Mouse (Mus musculus): ENCODE measurements around the gene Ube4b. TPM values are rescaled to one million over a fixed set of nuclear protein-coding genes. Genes with fewer than 3 reads are reported as not detected.
A peak's percentile ranks its signal among the peaks of the same experiment; 100 is the strongest.

The Ube4b gene
- polyA plus RNA-seq, 1 experiment, result 110 TPM

GRCm38 (mm10) chr4:149400878-149401590 lies 25.5 kb downstream of the Ube4b start:
- Histone ChIP-seq H3K4me3 (ENCODE audit: control insufficient read depth, insufficient read depth, low read length) (no peak overlapping the region), H3K27ac (ENCODE audit: control insufficient read depth, insufficient read depth, low read length) (peak overlapping the region; percentile 50; the same call in 1 of the 2 replicates), H3K4me1 (replicated peaks; ENCODE audit: control insufficient read depth, insufficient read depth, low read length) (peaks cover 23% of the 10 kb centered on the region), H3K27me3 (ENCODE audit: control insufficient read depth, insufficient read depth, low read length) (no peaks in the 10 kb centered on the region), H3K36me3 (ENCODE audit: control insufficient read depth, insufficient read depth, low read length) (peaks cover 8% of the 10 kb centered on the region; the same call in 1 of the 2 replicates)
- no peak for TF ChIP-seq POLR2A (IDR thresholded peaks at IDR 0.05; ENCODE audit: control insufficient read depth, extremely low read depth, insufficient read depth, low read length, poor library complexity)
- no peak for TF ChIP-seq CTCF (IDR thresholded peaks at IDR 0.05; ENCODE audit: borderline replicate concordance, control insufficient read depth, extremely low read depth, insufficient read depth, low read length, poor library complexity)
- 40% methylated on average over 12 of the region's 12 CpGs for WGBS
- DNase-seq, result peak; percentile 33

DNA sequence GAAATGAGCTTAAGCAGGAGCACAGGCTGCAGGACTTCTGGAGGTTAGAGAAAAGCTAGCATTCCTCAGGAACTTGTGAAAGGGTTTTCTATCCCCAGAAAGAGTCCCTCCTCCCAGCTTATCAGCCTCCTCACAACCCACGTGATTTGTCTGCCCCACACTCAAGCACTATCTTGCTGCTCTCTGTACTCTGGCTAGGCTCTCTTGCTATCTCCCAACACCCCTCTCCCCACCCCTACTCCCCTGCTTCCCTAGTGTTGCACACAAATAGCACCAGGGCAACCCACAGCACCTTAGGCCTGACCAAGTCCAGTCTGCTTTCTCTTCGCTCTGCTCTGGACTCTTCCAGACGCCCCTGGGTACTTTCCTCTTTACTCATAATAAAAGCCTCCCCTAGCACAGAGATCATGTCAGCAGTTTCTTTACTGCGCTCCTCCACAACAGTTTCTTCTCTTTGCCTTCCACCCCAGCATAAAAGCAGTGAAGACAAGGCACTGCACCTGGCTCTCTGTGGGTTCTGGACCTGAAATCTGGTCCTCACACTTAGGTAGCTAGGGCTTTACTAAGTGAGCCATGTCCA lies 27.1 kb downstream of the Ube4b start:
- H3K27me3 ChIP-seq (ENCODE audit: control insufficient read depth, insufficient read depth, low read length), result no peaks in the 10 kb centered on the region
- H3K36me3 ChIP-seq (ENCODE audit: control insufficient read depth, insufficient read depth, low read length), result peaks cover 8% of the 10 kb centered on the region; the same call in 1 of the 2 replicates
- H3K4me3 ChIP-seq (ENCODE audit: control insufficient read depth, insufficient read depth, low read length), result no peak overlapping the region
- no peak for DNase-seq
- 87% methylated on average over 4 of the region's 4 CpGs for whole genome bisulfite sequencing
- no peak overlapping the region for H3K27ac ChIP-seq (ENCODE audit: control insufficient read depth, insufficient read depth, low read length)
- no peak for TF ChIP-seq POLR2A (IDR thresholded peaks at IDR 0.05; ENCODE audit: control insufficient read depth, extremely low read depth, insufficient read depth, low read length, poor library complexity)
- TF ChIP-seq CTCF (IDR thresholded peaks at IDR 0.05; ENCODE audit: borderline replicate concordance, control insufficient read depth, extremely low read depth, insufficient read depth, low read length, poor library complexity), result no peak
- H3K4me1 ChIP-seq (replicated peaks; ENCODE audit: control insufficient read depth, insufficient read depth, low read length), result peaks cover 23% of the 10 kb centered on the region

GRCm38 (mm10) chr4:149398181-149398735 lies 28.3 kb downstream of the Ube4b start:
- Histone ChIP-seq H3K4me1 (replicated peaks; ENCODE audit: control insufficient read depth, insufficient read depth, low read length) (peaks cover 19% of the 10 kb centered on the region), H3K27ac (ENCODE audit: control insufficient read depth, insufficient read depth, low read length) (no peak overlapping the region), H3K4me3 (ENCODE audit: control insufficient read depth, insufficient read depth, low read length) (no peak overlapping the region), H3K27me3 (ENCODE audit: control insufficient read depth, insufficient read depth, low read length) (no peaks in the 10 kb centered on the region), H3K36me3 (ENCODE audit: control insufficient read depth, insufficient read depth, low read length) (peaks cover 8% of the 10 kb centered on the region; the same call in 1 of the 2 replicates)
- no peak for DNase-seq
- TF ChIP-seq CTCF (IDR thresholded peaks at IDR 0.05; ENCODE audit: borderline replicate concordance, control insufficient read depth, extremely low read depth, insufficient read depth, low read length, poor library complexity) (no peak), POLR2A (IDR thresholded peaks at IDR 0.05; ENCODE audit: control insufficient read depth, extremely low read depth, insufficient read depth, low read length, poor library complexity) (no peak)
- WGBS, result 96% methylated on average over 9 of the region's 9 CpGs

- H3K27me3 ChIP-seq (ENCODE audit: control insufficient read depth, insufficient read depth, low read length), result no peaks in the 10 kb centered on the region
- 92% methylated on average over 21 of the region's 21 CpGs for WGBS
- no peak overlapping the region for H3K4me3 ChIP-seq (ENCODE audit: control insufficient read depth, insufficient read depth, low read length)
- H3K36me3 ChIP-seq (ENCODE audit: control insufficient read depth, insufficient read depth, low read length), result peaks cover 8% of the 10 kb centered on the region; the same call in 1 of the 2 replicates
- no peak for TF ChIP-seq CTCF (IDR thresholded peaks at IDR 0.05; ENCODE audit: borderline replicate concordance, control insufficient read depth, extremely low read depth, insufficient read depth, low read length, poor library complexity)
- TF ChIP-seq POLR2A (IDR thresholded peaks at IDR 0.05; ENCODE audit: control insufficient read depth, extremely low read depth, insufficient read depth, low read length, poor library complexity), result no peak
- no peak for DNase-seq
- no peak overlapping the region for H3K27ac ChIP-seq (ENCODE audit: control insufficient read depth, insufficient read depth, low read length)
- H3K4me1 ChIP-seq (replicated peaks; ENCODE audit: control insufficient read depth, insufficient read depth, low read length), result peaks cover 10% of the 10 kb centered on the region
Measured at GRCm38 (mm10) chr4:149396433-149397306, 29.9 kb downstream of the Ube4b start.

DNA sequence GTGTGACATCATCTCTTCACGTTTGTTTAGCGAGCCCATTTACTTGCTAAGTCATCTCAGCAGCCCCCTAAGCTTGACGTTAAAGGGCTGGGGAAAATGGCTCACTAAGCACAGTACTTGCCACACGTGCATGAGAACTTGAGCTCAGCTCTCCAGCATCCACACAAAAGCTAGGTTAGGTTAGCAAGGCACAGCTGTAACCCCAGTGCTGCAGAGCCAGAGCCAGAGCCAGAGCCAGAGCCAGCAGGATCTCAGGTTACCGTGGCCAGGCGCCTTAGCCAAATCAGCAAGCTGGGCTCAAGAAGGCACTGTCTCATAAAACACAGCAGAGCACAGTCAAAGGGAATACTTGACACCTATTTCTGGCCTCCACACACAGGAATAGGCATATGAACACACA lies 31.0 kb downstream of the Ube4b start:
- TF ChIP-seq CTCF (IDR thresholded peaks at IDR 0.05; ENCODE audit: borderline replicate concordance, control insufficient read depth, extremely low read depth, insufficient read depth, low read length, poor library complexity) (no peak), POLR2A (IDR thresholded peaks at IDR 0.05; ENCODE audit: control insufficient read depth, extremely low read depth, insufficient read depth, low read length, poor library complexity) (no peak)
- Histone ChIP-seq H3K27ac (ENCODE audit: control insufficient read depth, insufficient read depth, low read length) (no peak overlapping the region), H3K4me1 (replicated peaks; ENCODE audit: control insufficient read depth, insufficient read depth, low read length) (no peaks in the 10 kb centered on the region; the same call in 1 of the 2 replicates), H3K27me3 (ENCODE audit: control insufficient read depth, insufficient read depth, low read length) (no peaks in the 10 kb centered on the region), H3K36me3 (ENCODE audit: control insufficient read depth, insufficient read depth, low read length) (peaks cover 15% of the 10 kb centered on the region; the same call in 1 of the 2 replicates), H3K4me3 (ENCODE audit: control insufficient read depth, insufficient read depth, low read length) (no peak overlapping the region)
- DNase-seq, result no peak
- WGBS, result 93% methylated on average over 6 of the region's 6 CpGs

- Histone ChIP-seq H3K36me3 (ENCODE audit: control insufficient read depth, insufficient read depth, low read length) (peaks cover 15% of the 10 kb centered on the region; the same call in 1 of the 2 replicates), H3K27ac (ENCODE audit: control insufficient read depth, insufficient read depth, low read length) (no peak overlapping the region), H3K4me3 (ENCODE audit: control insufficient read depth, insufficient read depth, low read length) (no peak overlapping the region), H3K4me1 (replicated peaks; ENCODE audit: control insufficient read depth, insufficient read depth, low read length) (no peaks in the 10 kb centered on the region), H3K27me3 (ENCODE audit: control insufficient read depth, insufficient read depth, low read length) (no peaks in the 10 kb centered on the region)
- 93% methylated on average over 4 of the region's 4 CpGs for WGBS
- no peak for DNase-seq
- no peak for TF ChIP-seq POLR2A (IDR thresholded peaks at IDR 0.05; ENCODE audit: control insufficient read depth, extremely low read depth, insufficient read depth, low read length, poor library complexity)
Measured at GRCm38 (mm10) chr4:149394292-149394691, 32.3 kb downstream of the Ube4b start.

Measured in thymus, adult 2 months (tissue).